8 mouse cellular contexts compared by ENCODE assay signal in genomic region chr6:117169051-117169909, GRCm38 (mm10). TPM values are rescaled to one million over a fixed set of nuclear protein-coding genes. Genes with fewer than 3 reads are reported as not detected.
DNase-seq lines count a peak whose midpoint lies in the region; ATAC-seq and TF ChIP-seq lines count a peak whose summit lies in the region.

No protein-coding gene starts in this region.

- TF ChIP-seq CTCF in C2C12 (IDR thresholded peaks at IDR 0.05; ENCODE audit: control insufficient read depth, insufficient read depth, insufficient read length), result no peak

- no peaks in the 10 kb centered on the region for H3K9me3 ChIP-seq in erythroblast, embryonic 14.5 days (ENCODE audit: control insufficient read depth, low read length)
- no peaks in the 10 kb centered on the region for H3K9me3 ChIP-seq in embryonic facial prominence, embryonic 10.5 days
- no peaks in the 10 kb centered on the region for H3K9me3 ChIP-seq in limb, embryonic 13.5 days
- no peaks in the 10 kb centered on the region for H3K9me3 ChIP-seq in neural tube, embryonic 15.5 days (replicated peaks)

- no peaks in the 10 kb centered on the region for H3K79me3 ChIP-seq in C2C12 (ENCODE audit: low read depth)

- H3K79me2 ChIP-seq in C2C12 (ENCODE audit: control insufficient read depth, insufficient read depth), result peaks cover 19% of the 10 kb centered on the region

- no peaks in the 10 kb centered on the region for H3K4me1 ChIP-seq in erythroblast, embryonic 14.5 days (ENCODE audit: control insufficient read depth)
- peaks cover 73% of the 10 kb centered on the region for H3K4me1 ChIP-seq in embryonic facial prominence, embryonic 10.5 days
- H3K4me1 ChIP-seq in limb, embryonic 13.5 days, result peaks cover 48% of the 10 kb centered on the region
- H3K4me1 ChIP-seq in neural tube, embryonic 15.5 days, result peaks cover 31% of the 10 kb centered on the region

- peak overlapping the region; percentile 80 for H3ac ChIP-seq in C2C12 (ENCODE audit: control insufficient read depth, insufficient read length, low read depth)

- intact Hi-C loops in heart, postnatal 36 days (cut with DNase I), result loop anchor here (5.0 kb wide), 4 partner anchors 202 to 588 kb away; no protein-coding TSS in a partner anchor

- H3K9ac ChIP-seq in limb, embryonic 13.5 days, result peak overlapping the region; percentile 86
- peak overlapping the region; percentile 53 for H3K9ac ChIP-seq in neural tube, embryonic 15.5 days (replicated peaks)

- no peak for ATAC-seq in erythroblast, adult 5-6 weeks (replicated peaks; ENCODE audit: low FRiP score, poor library complexity, severe bottlenecking)
- ATAC-seq in limb, embryonic 13.5 days (ENCODE audit: low FRiP score, low read depth), result no peak
- ATAC-seq in neural tube, embryonic 15.5 days (ENCODE audit: low FRiP score), result 0 out of 2 replicates have a peak, but pooled peaks have one; percentile 3

- H3K4me3 ChIP-seq in erythroblast, embryonic 14.5 days (replicated peaks), result peak overlapping the region; percentile 53
- peak overlapping the region; percentile 55 for H3K4me3 ChIP-seq in C2C12 (ENCODE audit: insufficient read depth, poor library complexity, severe bottlenecking)
- H3K4me3 ChIP-seq in embryonic facial prominence, embryonic 10.5 days, result peak overlapping the region; percentile 86
- peak overlapping the region; percentile 76 for H3K4me3 ChIP-seq in limb, embryonic 13.5 days
- H3K4me3 ChIP-seq in neural tube, embryonic 15.5 days (replicated peaks), result peak overlapping the region; percentile 53

- H3K4me2 ChIP-seq in limb, embryonic 13.5 days (replicated peaks), result peak overlapping the region; percentile 91
- peak overlapping the region; percentile 81 for H3K4me2 ChIP-seq in neural tube, embryonic 15.5 days

- peaks cover 43% of the 10 kb centered on the region for H3K27me3 ChIP-seq in erythroblast, embryonic 14.5 days (ENCODE audit: control insufficient read depth)
- H3K27me3 ChIP-seq in C2C12 (ENCODE audit: control insufficient read depth, insufficient read depth, insufficient read length), result no peaks in the 10 kb centered on the region
- peaks cover 71% of the 10 kb centered on the region for H3K27me3 ChIP-seq in embryonic facial prominence, embryonic 10.5 days (replicated peaks; ENCODE audit: low read depth, poor library complexity, severe bottlenecking)
- peaks cover 61% of the 10 kb centered on the region for H3K27me3 ChIP-seq in limb, embryonic 13.5 days
- peaks cover 66% of the 10 kb centered on the region for H3K27me3 ChIP-seq in neural tube, embryonic 15.5 days (replicated peaks)

- peak; percentile 68 for DNase-seq in embryonic facial prominence, embryonic 10.5 days (ENCODE audit: low spot score)
- DNase-seq in heart, postnatal 36 days, result peak; percentile 43 to 52
- no peak for DNase-seq in thymus, adult 18-20 months

- WGBS in embryonic facial prominence, embryonic 10.5 days, result under 1% methylated on average over 46 of the region's 46 CpGs
- under 1% methylated on average over 46 of the region's 46 CpGs for whole genome bisulfite sequencing in limb, embryonic 13.5 days
- WGBS in neural tube, embryonic 15.5 days, result under 1% methylated on average over 46 of the region's 46 CpGs

- no peaks in the 10 kb centered on the region; the same call in 1 of the 2 replicates for H3K36me3 ChIP-seq in erythroblast, embryonic 14.5 days (ENCODE audit: control insufficient read depth)
- H3K36me3 ChIP-seq in C2C12 (ENCODE audit: control insufficient read depth, insufficient read depth), result peaks cover 5% of the 10 kb centered on the region
- H3K36me3 ChIP-seq in embryonic facial prominence, embryonic 10.5 days (replicated peaks), result peaks cover 32% of the 10 kb centered on the region
- H3K36me3 ChIP-seq in limb, embryonic 13.5 days, result peaks cover 11% of the 10 kb centered on the region; the same call in 1 of the 2 replicates
- H3K36me3 ChIP-seq in neural tube, embryonic 15.5 days, result no peaks in the 10 kb centered on the region

- peak overlapping the region; percentile 90 for H3K27ac ChIP-seq in embryonic facial prominence, embryonic 10.5 days (replicated peaks)
- H3K27ac ChIP-seq in limb, embryonic 13.5 days, result peak overlapping the region; percentile 58; the same call in 1 of the 2 replicates
- H3K27ac ChIP-seq in neural tube, embryonic 15.5 days (replicated peaks), result no peak overlapping the region

TF ChIP-seq in C2C12, 6 proteins besides CTCF, POLR2A, EP300 and RAD21:
- TF ChIP-seq MYOG (IDR thresholded peaks at IDR 0.05; ENCODE audit: control insufficient read depth, extremely low read depth, insufficient read length), result no peak
- TF ChIP-seq USF1 (IDR thresholded peaks at IDR 0.05; ENCODE audit: low read depth), result no peak
- TF ChIP-seq FOSL1 (IDR thresholded peaks at IDR 0.05; ENCODE audit: insufficient read depth, low read length, poor library complexity, severe bottlenecking), result no peak
- no peak for TF ChIP-seq MAX (IDR thresholded peaks at IDR 0.05)
- no peak for TF ChIP-seq MYOD1 (IDR thresholded peaks at IDR 0.05; ENCODE audit: control insufficient read depth, insufficient read length, low read depth)
- TF ChIP-seq CEBPB (IDR thresholded peaks at IDR 0.05; ENCODE audit: low read depth), result no peak

RNA-seq across cellular contexts. Expression of gene Cxcl12, which starts 0.9 kb away (rescaled TPM):
- polyA plus RNA-seq in erythroblast, embryonic 14.5 days (2012), result 0.13 TPM in 1 of 2 replicates, not detected in the other
- total RNA-seq in erythroblast, adult 5-6 weeks (2015; ENCODE audit: low replicate concordance), result 8.6 and 9.8 TPM in 2 replicates
- 7.2 and 8.3 TPM in 2 replicates for total RNA-seq in erythroblast, adult 5-6 weeks (2017; ENCODE audit: low replicate concordance)
- polyA plus RNA-seq in C2C12 (2012; fragmentation: generic; extraction: Trizol), result 25.9 TPM
- polyA plus RNA-seq in embryonic facial prominence, embryonic 10.5 days (2016; fragmentation: Nextera tagmentation; extraction: Ambion mirVana), result 101 and 126 TPM in 2 replicates
- 100 to 1,000 TPM in 1 of 2 experiments, 10 to 100 TPM in 1; 99.5 to 115 TPM for total RNA-seq in heart, postnatal 36 days (2021)
- 138 and 141 TPM in 2 replicates for polyA plus RNA-seq in limb, embryonic 13.5 days (2015; fragmentation: Nextera tagmentation; extraction: Ambion mirVana)
- polyA plus RNA-seq in neural tube, embryonic 15.5 days (2015; fragmentation: Nextera tagmentation; extraction: Ambion mirVana), result 38.5 and 90.4 TPM in 2 replicates

Comparison
In these comparisons a context has a peak if more than half of its experiments do, and no peak if none do; other contexts are left out.
1. DNase-seq: peak in embryonic facial prominence, embryonic 10.5 days (single experiment) and heart, postnatal 36 days (2 of 2); none in thymus, adult 18-20 months (0 of 2).
2. RNA of gene Cxcl12, which starts 0.9 kb away (polyA plus RNA-seq): 138 to 141 TPM in limb, embryonic 13.5 days, 101 to 126 TPM in embryonic facial prominence, embryonic 10.5 days, 38.5 to 90.4 TPM in neural tube, embryonic 15.5 days and 25.9 TPM in C2C12 (single experiment); 0.13 TPM in erythroblast, embryonic 14.5 days; every median in the first group is over 10 times any median in the second.
3. Peak in every context shown above with its lines, with median percentiles within 50 percentile points of each other: H3K4me3 ChIP-seq.